Mouse (Mus musculus) stomach, postnatal 0 days (tissue): ENCODE results near the gene Smg9.

ENCODE experiments used
- CTCF ChIP-seq: IDR thresholded peaks from 2 replicates; pipeline ENCODE4 v1.5.1; 2016; ENCODE audit warnings: antibody characterized with exemption, low read depth, mild to moderate bottlenecking, moderate library complexity
- EP300 ChIP-seq: optimal IDR thresholded peaks from 2 replicates; pipeline ENCODE3; 2016; ENCODE audit warnings: antibody characterized with exemption

- TF ChIP-seq CTCF (peak; percentile 68), EP300 (no peak)
Observed at GRCm38 (mm10) chr7:24469126-24469525, 69.7 kb downstream of the Smg9 start.
